Mouse (Mus musculus): ENCODE data around the gene Trip6. TPM values are rescaled to one million over a fixed set of nuclear protein-coding genes. Genes with fewer than 3 reads are reported as not detected.

The Trip6 gene
- polyA plus RNA-seq, 1 experiment: 46.2 TPM

DNA sequence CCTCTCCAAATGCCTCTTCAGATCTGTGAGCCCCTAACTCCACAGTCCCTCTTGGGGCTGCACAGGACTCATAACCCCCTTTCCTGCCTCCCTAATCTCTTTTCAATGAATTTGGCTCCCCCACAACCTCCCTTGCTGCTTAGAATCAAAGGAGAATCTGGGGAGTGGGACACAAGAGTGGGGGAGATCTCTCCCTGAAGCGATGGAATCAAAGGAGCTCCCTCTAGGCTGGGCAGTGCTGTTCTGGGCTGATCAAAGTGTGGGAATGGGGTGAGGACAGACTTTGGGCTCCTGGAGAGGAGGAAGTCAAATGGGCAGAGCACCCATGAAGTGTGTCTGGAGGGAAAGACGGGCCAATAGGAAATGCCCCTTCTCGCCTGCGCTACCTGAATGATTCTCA lies 37.2 kb upstream of the Trip6 start:
- H3K4me2 ChIP-seq (ENCODE audit: low read depth): peak overlapping the region; percentile 80
- TF ChIP-seq USF1 (IDR thresholded peaks at IDR 0.05; ENCODE audit: low read depth) (no peak), MYOD1 (IDR thresholded peaks at IDR 0.05; ENCODE audit: control insufficient read depth in 1 of 3, insufficient read length in 2 of 3, low read depth in 2 of 3) (no peak), E2F4 (IDR thresholded peaks at IDR 0.05; ENCODE audit: insufficient read depth) (no peak), SRF (IDR thresholded peaks at IDR 0.05; ENCODE audit: control insufficient read depth, insufficient read length, low read depth) (no peak), POLR2AphosphoS2 (IDR thresholded peaks at IDR 0.05; ENCODE audit: insufficient read length, low read depth) (no peak), POLR2A (IDR thresholded peaks at IDR 0.05; ENCODE audit: insufficient read length, low read depth) (no peak), CEBPB (IDR thresholded peaks at IDR 0.05; ENCODE audit: insufficient read depth, poor library complexity, severe bottlenecking) (no peak)
- peak overlapping the region; percentile 64 for H3K4me3 ChIP-seq
- H3K79me2 ChIP-seq (ENCODE audit: control insufficient read depth, insufficient read depth): peaks cover 12% of the 10 kb centered on the region
- no peaks in the 10 kb centered on the region for H3K36me3 ChIP-seq (ENCODE audit: control insufficient read depth, insufficient read depth)
- no peaks in the 10 kb centered on the region for H3K27me3 ChIP-seq (ENCODE audit: control insufficient read depth, insufficient read depth, insufficient read length)
- H3ac ChIP-seq (ENCODE audit: control insufficient read depth, insufficient read length): no peak overlapping the region

DNA sequence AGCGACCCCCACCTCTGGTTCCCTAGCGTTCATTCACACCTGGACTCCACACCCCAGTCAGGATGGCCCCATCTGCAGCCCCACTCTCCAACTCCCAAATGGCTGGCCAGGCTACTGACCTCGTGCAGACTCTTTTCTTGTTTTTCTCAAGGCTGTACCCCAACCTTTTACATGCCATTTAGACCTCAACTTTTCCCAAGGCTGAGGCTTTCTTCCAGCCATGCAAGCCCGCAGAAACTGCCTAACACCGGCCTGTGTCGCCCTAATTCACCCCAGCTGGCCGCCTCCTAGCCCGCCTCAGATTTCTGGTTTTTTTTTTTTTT lies 36.8 kb upstream of the Trip6 start:
- Histone ChIP-seq H3K4me3 (peak overlapping the region; percentile 64), H3K79me2 (ENCODE audit: control insufficient read depth, insufficient read depth) (peaks cover 12% of the 10 kb centered on the region), H3K36me3 (ENCODE audit: control insufficient read depth, insufficient read depth) (no peaks in the 10 kb centered on the region), H3K27me3 (ENCODE audit: control insufficient read depth, insufficient read depth, insufficient read length) (no peaks in the 10 kb centered on the region), H3ac (ENCODE audit: control insufficient read depth, insufficient read length) (peak overlapping the region; percentile 10), H3K4me2 (ENCODE audit: low read depth) (peak overlapping the region; percentile 80)
- no peak for TF ChIP-seq TCF12 (IDR thresholded peaks at IDR 0.05; ENCODE audit: insufficient read depth, poor library complexity, severe bottlenecking)
- no peak for TF ChIP-seq POLR2AphosphoS2 (IDR thresholded peaks at IDR 0.05; ENCODE audit: insufficient read length, low read depth)
- no peak for TF ChIP-seq USF1 (IDR thresholded peaks at IDR 0.05; ENCODE audit: low read depth)
- TF ChIP-seq SRF (IDR thresholded peaks at IDR 0.05; ENCODE audit: control insufficient read depth, insufficient read length, low read depth): no peak
- no peak for TF ChIP-seq CEBPB (IDR thresholded peaks at IDR 0.05; ENCODE audit: insufficient read depth, poor library complexity, severe bottlenecking)
- TF ChIP-seq POLR2A (IDR thresholded peaks at IDR 0.05; ENCODE audit: insufficient read length, low read depth): no peak
- no peak for TF ChIP-seq MYOG (IDR thresholded peaks at IDR 0.05; ENCODE audit: control insufficient read depth in 1 of 3, insufficient read depth in 1 of 3, insufficient read length in 2 of 3, low read depth in 2 of 3)
- no peak for TF ChIP-seq REST (IDR thresholded peaks at IDR 0.05; ENCODE audit: insufficient read depth, insufficient read length)
- no peak for TF ChIP-seq MYOD1 (IDR thresholded peaks at IDR 0.05; ENCODE audit: control insufficient read depth in 1 of 3, insufficient read length in 2 of 3, low read depth in 2 of 3)
- TF ChIP-seq TCF3 (IDR thresholded peaks at IDR 0.05; ENCODE audit: insufficient read length, low read depth): no peak
- TF ChIP-seq E2F4 (IDR thresholded peaks at IDR 0.05; ENCODE audit: insufficient read depth): no peak
- no peak for TF ChIP-seq MAX (IDR thresholded peaks at IDR 0.05; ENCODE audit: low read depth)

DNA sequence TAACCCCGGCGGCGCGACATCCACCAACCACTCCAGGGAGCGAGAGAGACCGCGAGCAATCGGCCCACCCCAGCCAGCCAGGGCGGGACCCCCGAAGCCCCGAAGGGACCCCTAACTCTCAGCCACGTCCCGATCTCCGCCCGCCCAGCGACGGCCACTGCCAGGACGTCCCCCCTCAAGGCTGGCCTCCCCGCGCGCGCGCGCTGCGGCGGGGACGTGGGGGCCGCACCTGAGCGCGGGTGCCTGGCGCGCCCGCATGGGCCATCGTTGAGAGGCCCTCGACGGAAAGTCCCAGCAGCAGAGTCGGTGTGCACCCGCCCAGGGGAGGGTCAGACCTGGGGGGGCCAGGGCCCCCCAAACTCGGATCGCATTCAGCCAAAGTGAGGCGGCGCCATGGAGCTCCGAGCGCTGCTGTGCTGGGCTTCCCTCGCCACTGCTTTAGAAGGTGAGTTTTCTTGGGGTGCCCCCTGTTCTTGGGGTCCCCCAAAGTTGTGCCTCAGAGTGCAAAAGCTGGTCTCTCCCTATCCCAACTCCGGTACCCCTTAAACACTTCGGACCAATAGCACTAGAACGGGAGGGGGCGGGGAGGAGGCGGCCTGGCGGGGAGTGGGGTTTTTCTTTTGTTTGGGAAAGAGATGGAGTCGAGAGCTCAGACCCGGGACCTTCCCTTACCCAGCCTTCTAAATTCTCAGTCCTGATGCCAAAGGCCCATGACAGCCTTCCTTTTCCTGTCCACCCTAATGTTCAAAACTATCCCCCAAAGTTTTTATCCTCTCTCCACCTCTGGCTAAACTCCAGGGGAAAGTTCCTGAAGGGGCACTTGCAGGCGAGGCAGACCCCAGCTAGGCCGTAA lies 36.2 kb upstream of the Trip6 start:
- Histone ChIP-seq H3K36me3 (ENCODE audit: control insufficient read depth, insufficient read depth) (no peaks in the 10 kb centered on the region), H3ac (ENCODE audit: control insufficient read depth, insufficient read length) (peak overlapping the region; percentile 10), H3K4me3 (peak overlapping the region; percentile 64), H3K27me3 (ENCODE audit: control insufficient read depth, insufficient read depth, insufficient read length) (no peaks in the 10 kb centered on the region), H3K4me2 (ENCODE audit: low read depth) (peak overlapping the region; percentile 80), H3K79me2 (ENCODE audit: control insufficient read depth, insufficient read depth) (peaks cover 12% of the 10 kb centered on the region)
- no peak for TF ChIP-seq MYOG (IDR thresholded peaks at IDR 0.05; ENCODE audit: control insufficient read depth in 1 of 3, insufficient read depth in 1 of 3, insufficient read length in 2 of 3, low read depth in 2 of 3)

DNA sequence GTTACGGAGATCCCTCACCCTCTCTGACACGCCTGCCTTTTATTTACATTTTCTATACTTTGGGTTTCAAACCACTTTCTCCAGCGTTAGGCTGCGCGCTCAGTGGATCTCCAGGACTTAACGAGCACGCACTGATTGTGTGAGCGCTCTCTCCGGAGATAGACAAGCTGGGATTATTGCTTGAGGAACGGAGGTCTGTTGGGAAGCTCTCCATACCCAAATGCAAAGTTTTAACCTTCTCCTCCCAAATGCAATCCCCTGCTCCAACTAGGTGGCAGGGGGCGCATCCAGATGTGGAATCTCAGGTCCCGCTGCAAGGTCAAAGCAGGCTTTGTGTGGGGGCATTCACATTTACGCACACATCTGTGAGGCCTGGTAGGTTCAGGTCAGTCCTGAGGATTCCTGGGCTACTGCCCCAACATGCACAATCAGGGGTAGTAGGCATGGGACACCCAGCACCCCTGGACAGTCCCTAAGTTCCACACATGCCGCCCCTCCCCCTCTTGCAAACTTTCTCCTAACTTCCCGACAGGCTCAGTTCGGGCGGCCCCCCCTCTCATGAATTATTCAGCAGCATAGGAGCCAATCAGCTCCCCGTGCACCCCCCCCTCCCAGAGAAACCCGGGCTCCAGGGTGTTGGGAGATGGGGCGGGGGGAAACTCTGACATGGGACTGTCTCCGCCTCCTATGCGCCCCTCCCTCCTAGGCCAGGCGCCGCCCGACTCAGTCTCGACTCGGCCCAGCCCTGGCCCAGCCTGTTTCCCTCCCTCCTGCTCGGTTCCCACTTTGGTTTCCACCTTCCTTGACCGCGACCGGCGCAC lies 35.4 kb upstream of the Trip6 start, which contains the start of gene Ephb4:
Gene Ephb4, plus strand, starts transcription at position 726 of the 821 bp plus-strand sequence.
- peak within 1 kb of the TSS; percentile 64 for H3K4me3 ChIP-seq
- peaks cover 12% of the 10 kb centered on the region for H3K79me2 ChIP-seq (ENCODE audit: control insufficient read depth, insufficient read depth)
- TF ChIP-seq POLR2AphosphoS2 (IDR thresholded peaks at IDR 0.05; ENCODE audit: insufficient read length, low read depth) (peak; percentile 95), TCF12 (IDR thresholded peaks at IDR 0.05; ENCODE audit: insufficient read depth, poor library complexity, severe bottlenecking) (no peak), USF1 (IDR thresholded peaks at IDR 0.05; ENCODE audit: low read depth) (no peak), MYOD1 (IDR thresholded peaks at IDR 0.05; ENCODE audit: control insufficient read depth in 1 of 3, insufficient read length in 2 of 3, low read depth in 2 of 3) (peak in 1 of 3 experiments; percentile 2), POLR2A (IDR thresholded peaks at IDR 0.05; ENCODE audit: insufficient read length, low read depth) (peak; percentile 81)
- H3ac ChIP-seq (ENCODE audit: control insufficient read depth, insufficient read length): peak within 1 kb of the TSS; percentile 10
- no peaks in the 10 kb centered on the region for H3K27me3 ChIP-seq (ENCODE audit: control insufficient read depth, insufficient read depth, insufficient read length)
- H3K36me3 ChIP-seq (ENCODE audit: control insufficient read depth, insufficient read depth): no peaks in the 10 kb centered on the region
- peak within 1 kb of the TSS; percentile 80 for H3K4me2 ChIP-seq (ENCODE audit: low read depth)
